Mouse (Mus musculus) right cerebral cortex, adult 2 months (tissue): ENCODE data around the gene Tgtp1.
"Not testable (repeated sequence)": the region's sequence is repeated elsewhere in the genome, so short reads cannot be mapped to it uniquely, and the experiment has no call there.

Experiments
- DNase-seq, 2 experiments: peaks; one replicate each; pipeline ENCODE4 v3.0.0; 2021 to 2022; ENCODE audit warnings: low spot score in 2 of 2

Gene Tgtp1

DNA sequence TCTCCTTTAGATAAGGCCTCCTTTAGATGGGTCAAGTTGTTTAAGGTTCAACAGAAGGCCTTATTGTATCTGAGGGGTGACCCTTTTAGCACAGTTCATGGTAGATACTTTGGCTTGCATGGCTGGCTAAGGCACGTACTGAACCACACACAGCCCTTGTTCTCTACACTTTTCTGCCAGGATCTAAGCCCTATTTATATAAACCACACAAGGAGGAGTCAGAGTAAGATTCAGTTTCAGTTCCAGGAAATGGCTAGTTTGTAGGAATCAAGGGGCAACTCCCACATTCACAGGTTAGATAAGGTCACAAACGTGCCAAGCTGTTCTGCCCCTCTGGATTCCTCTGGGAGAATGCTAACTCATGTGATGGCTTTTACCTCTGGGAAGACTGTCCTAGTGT is at the start of gene Tgtp1:
Gene Tgtp1, minus strand, starts transcription at position 155 of the 400 bp plus-strand sequence.
- DNase-seq, result not testable (repeated sequence)

DNA sequence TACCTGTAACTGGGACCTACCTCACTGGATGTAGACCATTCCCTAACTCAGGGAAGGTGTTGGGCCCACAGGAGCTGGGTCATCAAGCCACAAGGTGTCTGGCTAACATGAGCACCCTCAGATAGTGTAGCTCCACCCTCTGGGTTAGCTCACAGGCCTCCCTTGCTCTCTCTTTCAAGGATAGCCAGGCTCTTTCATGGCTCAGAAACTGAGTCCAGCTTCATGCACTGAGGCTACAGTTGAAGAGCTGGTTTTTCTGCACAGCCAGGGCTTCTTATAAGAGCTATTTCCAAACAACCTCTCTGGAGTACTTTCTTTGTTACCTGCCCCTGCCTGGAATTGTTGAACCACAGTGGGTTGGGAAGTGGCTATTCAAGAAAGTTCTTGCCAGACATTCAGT is 18.1 kb upstream of the Tgtp1 start:
- DNase-seq, result not testable (repeated sequence)

DNA sequence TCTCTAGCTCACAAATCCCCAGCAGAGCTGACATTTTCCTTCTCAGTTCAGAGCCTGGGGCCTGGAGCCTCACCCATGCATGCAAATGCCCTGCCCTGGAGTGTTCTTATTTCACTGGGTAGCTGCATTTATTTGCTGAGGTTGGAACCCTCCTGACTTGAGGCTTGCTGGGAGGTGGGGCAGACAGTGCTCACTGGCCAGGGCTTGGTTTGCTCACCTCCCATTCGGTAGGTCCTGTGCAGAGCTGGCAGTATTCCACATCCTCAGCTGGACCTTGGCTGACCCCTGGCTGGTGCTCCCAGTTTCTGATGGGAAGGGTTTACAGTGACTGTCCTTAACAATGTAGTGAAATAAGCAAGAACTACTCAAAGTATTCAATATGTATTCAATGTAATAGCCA is 12.8 kb upstream of the Tgtp1 start:
- DNase-seq, result not testable (repeated sequence)

DNA sequence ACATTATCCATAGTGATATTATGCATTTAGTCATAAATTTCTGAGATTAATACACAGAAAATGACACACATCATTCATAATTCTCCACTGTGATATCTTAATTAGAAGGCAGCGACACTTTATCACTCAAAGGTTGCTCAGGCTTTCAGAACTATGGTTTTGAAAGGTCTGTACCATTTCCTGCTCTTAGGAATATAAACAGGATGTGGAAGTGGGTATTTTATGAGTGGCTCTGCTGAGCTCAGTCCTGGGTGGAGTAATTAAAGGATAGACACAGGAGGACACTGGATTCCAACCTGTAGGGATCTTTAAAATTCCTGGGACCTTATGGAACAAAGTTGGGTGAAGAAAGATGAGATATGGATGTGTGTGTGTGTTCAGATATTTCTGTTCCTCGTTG is 12.3 kb upstream of the Tgtp1 start:
- not testable (repeated sequence) for DNase-seq

DNA sequence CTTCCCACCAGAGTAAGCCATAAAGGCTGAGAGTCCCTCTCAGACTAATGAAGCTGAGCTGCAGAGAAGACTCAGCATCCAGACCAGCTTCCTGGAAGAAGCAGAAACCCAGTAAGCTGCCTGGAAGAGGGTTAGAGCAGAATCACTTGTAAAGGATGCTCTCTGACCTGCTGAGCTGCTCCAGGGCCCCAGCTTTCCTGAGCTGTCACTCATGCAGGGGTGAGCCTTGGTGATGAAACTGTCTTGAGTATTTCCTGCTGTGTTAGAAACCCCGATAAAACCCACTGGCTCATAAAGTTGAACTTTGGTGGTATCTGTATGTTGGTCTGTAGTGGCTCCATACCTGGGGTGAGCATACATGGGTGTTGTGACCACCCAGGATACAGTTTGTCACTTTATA is 6.4 kb upstream of the Tgtp1 start:
- DNase-seq, result not testable (repeated sequence)

DNA sequence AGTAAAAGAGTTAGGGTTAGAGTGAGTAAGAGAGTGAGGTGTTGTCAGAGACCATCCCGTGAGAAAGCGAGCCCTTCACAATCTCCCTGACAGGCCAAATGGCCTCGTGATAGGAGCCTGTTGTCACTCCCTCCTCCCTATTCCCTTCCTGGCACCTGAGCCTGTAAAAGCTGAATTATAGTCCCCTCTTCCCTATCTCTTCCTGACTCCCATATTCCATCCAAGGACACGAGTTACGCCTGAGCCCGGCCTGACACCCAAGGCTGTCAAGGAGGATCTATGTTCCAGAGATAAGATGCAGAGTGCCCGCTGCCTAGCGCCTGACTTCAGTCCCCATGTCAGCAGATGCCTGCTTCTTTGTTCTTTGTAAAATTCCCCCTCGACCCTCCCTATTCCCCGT is 676 bp downstream of the Tgtp1 start:
- DNase-seq, result not testable (repeated sequence)

DNA sequence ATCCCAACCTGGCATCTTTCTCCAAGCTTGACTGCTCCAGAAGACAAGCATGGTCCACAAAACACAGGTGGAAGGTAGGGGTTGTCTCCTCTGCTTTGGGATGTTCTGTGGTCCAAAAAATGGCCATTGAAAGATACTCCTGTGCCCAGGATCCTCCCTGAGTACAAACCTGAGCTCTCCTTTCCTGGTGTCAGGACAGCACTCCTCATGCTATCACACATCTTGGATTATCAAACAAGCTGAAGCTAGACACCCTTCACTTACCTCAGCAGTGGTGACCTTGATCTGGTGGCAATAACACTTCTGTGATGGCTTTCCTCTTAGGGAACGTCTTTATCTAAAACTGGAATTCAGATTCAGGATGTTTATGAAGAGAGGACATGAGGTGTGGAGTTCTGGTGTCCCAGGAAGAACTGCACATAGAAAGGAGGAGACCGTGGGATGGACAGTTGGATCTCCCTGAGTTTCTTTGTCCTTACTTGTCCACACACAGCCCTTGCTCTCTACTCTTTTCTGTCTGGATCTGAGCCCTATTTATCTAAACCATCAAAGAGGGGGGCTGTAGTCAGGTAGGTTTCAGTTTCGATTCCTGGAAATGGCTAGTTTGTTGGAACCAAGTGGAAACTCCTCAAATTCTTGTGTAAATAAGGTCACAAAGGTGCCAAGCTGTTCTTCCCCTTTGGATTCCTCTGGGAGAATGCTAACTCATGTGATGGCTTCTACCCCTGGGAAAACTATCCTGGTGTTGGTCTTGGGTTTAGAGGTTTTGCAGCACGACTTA is 2.0 kb downstream of the Tgtp1 start, which contains the start of gene Gm12185:
Gene Gm12185, minus strand, starts transcription at position 487 of the 781 bp plus-strand sequence.
- DNase-seq, result not testable (repeated sequence)

DNA sequence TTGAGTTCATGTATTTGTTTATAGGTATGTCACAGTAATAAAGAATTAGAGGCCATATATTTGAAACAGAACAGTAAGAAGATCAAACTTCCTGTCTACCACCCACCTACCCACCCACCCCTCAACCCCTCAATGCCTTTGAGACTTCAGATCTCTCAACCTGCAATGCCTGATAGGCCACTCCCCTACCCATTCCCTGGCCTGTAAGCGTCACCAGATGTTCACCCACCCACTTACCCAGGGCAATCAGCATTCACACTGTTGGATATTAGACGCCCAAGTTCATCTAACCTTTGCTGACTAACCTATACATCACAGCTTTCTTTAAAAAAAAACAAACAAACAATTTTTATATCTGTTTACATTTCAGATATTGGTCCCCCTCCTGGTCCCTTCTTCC is 4.0 kb downstream of the Tgtp1 start:
- DNase-seq, result not testable (repeated sequence)

DNA sequence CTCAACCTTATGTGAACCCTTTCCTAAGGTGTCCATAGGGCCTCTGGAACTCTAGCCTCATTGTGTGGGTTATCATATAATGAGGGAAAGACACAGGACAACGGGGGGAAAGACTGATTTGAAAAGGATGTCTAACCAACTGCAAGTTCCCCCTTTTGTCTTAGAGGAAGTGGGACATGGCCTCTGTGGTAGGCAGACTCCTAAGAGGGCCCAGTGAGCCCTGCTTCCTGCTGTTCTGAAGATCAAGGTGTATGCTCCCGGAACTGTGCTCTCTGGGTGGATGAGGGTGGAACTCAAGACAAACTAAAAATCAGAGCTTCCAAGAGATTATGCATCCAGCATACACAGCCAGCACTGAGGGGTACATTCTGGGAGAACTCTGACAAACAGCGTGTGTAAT is 5.8 kb downstream of the Tgtp1 start:
- not testable (repeated sequence) for DNase-seq

DNA sequence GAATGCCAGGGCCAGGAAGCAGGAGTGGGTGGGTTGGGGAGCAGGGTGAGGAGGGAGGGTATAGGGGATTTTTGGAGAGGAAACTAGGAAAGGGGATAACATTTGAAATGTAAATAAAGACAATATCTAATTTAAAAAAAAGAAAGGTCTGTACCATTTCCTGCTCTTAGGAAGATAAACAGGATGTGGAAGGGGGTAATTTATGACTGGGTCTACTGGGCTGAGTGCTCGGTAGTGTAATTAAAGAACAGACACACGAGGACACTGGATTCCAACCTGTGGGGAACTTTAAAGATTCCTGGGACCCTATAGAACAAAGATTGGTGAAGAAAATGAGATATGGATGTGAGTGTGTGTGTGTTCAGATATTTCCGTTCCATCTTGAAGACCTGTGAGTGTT is 11.1 kb downstream of the Tgtp1 start:
- DNase-seq, result not testable (repeated sequence)

DNA sequence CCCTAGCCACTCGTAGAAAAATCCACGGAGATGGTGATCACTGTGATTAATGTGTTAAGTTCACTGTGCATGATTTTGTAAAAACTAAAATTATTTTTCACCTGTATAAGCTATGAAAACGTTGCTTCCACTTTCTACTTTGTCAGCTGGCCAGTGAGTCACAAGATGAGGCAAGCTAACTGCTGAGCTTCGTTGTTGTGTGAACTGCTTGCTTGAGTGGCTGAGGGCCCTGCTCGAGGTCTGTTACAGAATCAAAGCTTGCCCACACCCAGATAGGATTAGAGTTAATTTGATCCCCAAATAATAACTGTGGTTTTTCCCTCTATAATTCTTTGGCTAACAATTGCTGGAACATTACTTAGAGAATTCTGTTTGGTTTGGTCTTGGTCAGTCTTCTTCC is 13.9 kb downstream of the Tgtp1 start:
- DNase-seq, result not testable (repeated sequence)

DNA sequence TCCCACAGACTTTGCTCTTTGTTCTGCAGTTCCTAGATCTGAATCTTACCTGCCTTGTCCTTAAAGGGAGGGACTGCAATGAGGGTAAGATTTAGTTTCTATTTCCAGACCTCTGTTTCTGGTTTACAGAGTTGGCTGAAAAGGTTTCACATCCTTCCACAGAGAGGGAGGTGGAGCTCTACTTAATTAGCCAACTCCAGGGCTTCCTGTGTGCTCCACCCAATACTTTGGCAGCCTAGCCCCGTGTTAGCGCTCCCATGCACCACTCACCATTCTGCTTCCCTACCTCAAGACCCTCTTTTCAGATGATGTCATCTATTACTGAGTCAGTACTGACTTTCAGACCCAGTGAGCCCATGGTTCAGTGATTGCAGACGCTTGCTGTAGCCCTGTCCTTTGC is 14.7 kb downstream of the Tgtp1 start, which contains the start of gene 9930111J21Rik1:
Gene 9930111J21Rik1, minus strand, starts transcription at position 148 of the 400 bp plus-strand sequence.
- DNase-seq, result not testable (repeated sequence)

DNA sequence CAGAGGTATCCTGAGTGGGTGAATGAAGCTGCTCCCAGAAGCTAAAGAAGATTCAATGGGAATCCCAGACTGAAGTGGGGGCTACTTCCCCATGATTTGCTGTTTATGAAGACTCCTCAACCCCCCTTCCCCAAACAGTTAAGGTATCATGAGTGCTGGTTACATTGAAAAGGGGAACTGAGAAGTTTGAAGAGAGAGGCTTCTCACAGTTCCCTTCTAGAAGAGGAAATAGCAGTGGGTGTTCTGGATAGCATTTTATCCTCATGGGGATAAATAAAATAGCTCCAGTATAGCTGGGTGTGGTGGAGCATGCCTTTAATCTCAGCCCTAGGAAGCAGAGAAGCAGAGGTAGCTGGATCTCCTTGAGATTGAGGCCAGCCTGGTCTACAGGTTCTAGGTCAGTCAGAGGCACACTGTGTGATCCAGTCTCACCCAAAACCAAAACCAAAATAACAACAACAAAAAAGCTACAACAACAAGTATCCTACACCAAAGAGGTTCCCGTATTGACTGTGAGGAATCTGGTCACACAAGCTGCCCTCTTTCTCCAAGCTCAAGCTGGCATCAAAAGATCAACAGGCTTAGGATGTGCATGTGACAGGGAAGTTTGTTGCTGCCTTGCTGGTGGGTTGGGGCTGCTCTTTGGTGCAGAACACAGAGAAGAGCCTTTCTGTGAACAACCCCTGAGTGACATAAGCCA is 15.6 kb downstream of the Tgtp1 start, which contains the start of gene Olfr56:
Gene Olfr56, plus strand, starts transcription at position 650 of the 700 bp plus-strand sequence.
- DNase-seq, result not testable (repeated sequence)

DNA sequence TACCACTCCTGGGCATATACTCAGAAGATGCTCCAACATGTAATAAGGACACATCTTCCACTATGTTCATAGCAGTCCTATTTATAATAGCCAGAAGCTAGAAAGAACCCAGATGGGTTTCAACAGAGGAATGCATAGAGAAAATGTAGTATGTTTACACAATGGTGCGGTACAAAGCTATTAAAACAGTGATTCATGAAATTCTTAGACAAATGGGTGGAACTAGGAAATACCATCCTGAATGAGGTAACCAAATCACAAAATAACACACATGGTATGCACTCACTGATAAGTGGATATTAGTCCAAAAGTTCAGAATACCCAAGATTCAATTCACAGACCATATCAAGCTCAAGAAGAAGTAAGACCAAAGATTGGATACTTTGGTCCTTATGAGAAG is 19.3 kb downstream of the Tgtp1 start:
- DNase-seq, result not testable (repeated sequence)

DNA sequence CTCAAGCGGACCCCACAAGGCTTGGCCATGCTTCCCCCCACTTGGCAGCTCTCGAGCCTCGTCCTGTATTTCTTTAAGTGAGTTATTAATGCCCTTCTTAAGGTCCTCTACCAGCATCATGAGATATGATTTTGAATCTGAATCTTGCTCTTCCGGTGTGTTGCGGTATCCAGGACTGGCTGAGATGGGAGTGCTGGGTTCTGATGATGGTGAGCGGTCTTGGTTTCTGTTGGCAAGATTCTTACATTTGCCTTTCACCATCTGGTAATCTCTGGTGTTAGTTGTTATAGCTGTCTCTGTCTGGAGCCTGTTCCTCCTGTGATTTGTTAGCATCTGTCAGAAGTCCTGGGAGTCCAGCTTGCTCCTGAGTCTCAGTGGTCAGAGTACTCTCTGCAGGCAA is 47.9 kb downstream of the Tgtp1 start, which contains the start of gene Psme2b:
Gene Psme2b, minus strand, starts transcription at position 101 of the 400 bp plus-strand sequence.
- not testable (repeated sequence) for DNase-seq

DNA sequence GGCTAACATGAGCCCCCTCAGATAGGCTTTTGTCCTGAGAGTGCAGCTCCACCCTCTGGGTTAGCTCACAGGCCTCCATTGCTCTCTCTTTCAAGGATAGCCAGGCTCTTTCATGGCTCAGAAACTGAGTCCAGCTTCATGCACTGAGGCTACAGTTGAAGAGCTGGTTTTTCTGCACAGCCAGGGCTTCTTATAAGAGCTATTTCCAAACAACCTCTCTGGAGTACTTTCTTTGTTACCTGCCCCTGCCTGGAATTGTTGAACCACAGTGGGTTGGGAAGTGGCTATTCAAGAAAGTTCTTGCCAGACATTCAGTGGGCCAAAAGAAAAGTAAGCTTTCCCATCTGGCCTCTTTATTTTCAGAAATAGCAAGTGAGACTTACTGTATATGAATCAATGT is 54.7 kb downstream of the Tgtp1 start:
- DNase-seq, result not testable (repeated sequence)
